Comparison of ENCODE assay signal across 8 mouse cellular contexts in the genomic region with DNA sequence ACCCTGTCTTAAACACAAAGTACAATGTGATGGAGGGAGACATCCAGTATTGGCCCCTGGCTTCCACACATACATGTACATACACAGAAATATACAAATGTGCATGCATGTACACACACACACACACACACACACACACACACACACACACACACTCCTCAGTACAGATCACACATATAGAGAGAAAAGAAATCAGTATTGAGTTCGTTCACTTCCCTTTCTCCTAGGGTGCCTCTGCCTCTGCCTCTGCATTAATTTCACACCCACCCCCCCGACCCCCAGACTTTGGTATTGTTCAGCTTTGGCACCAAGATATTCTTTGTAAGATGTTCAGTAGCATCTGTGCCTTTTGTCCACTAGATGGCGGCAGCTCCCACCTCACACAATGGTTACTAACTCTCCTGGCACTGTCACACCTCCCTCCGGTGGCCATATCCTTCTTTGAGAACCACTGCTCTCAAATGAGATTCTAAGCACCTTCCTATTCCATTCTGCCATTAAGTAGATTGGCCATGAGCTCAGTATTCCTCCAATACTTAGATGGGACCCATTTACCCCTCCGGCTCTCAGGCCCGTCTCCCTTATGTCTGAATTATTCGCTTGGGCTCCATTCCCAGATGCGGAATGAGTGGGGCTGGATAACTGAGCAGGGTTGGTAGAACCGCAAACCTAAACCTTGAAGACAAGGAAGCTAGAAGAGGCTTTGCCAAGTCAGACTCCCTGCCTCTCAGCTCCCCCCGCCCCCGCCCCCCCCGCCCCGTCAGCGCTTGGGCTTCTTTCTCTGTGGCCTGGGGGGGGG. TPM values are rescaled to one million over a fixed set of nuclear protein-coding genes. Genes with fewer than 3 reads are reported as not detected.
DNase-seq lines count a peak whose midpoint lies in the region; TF ChIP-seq lines count a peak whose summit lies in the region.

No protein-coding gene starts in this region.

- intact Hi-C loops in heart, postnatal 14 days (cut with DNase I), result loop anchor here (5.0 kb wide), 1 partner anchor 236 kb away; no protein-coding TSS in a partner anchor

- DNase-seq in adrenal gland, adult (ENCODE audit: inconsistent age in 2 of 2, low spot score in 1 of 2), result peak; percentile 9 to 65
- DNase-seq in adrenal gland, adult 8-10 months, result no peak
- DNase-seq in Muller cell, postnatal 12 days (ENCODE audit: inconsistent ontology term), result peak; percentile 64
- peak; percentile 55 to 65 for DNase-seq in cerebellum, postnatal 36 days
- DNase-seq in heart, postnatal 14 days, result peak; percentile 23 to 53
- DNase-seq in layer of hippocampus, adult 2 months (ENCODE audit: low spot score in 2 of 2), result peak; percentile 23 to 58
- DNase-seq in lung, postnatal 25 days (ENCODE audit: low spot score), result peak; percentile 28
- peak; percentile 9 to 29 for DNase-seq in right cerebral cortex, postnatal 36 days (ENCODE audit: low spot score in 2 of 2)

- 0 out of 2 replicates have a peak overlapping the region, but pooled peaks have one; percentile 9 for H3K4me3 ChIP-seq in layer of hippocampus, adult 2 months

- no peak overlapping the region for H3K27ac ChIP-seq in layer of hippocampus, adult 2 months

- peak; percentile 81 for TF ChIP-seq CTCF in layer of hippocampus, adult 2 months (conservative IDR thresholded peaks at IDR 0.05)

RNA-seq across cellular contexts. Expression of a gene that starts 47.2 kb away (rescaled TPM):
- 1 to 10 TPM; 1.6 to 3.5 (median 2.0) TPM for total RNA-seq in adrenal gland, adult 8-10 months (2022)
- 1 to 10 TPM; 1.6 to 2.2 TPM for total RNA-seq in heart, postnatal 14 days (2021)
- 1 to 10 TPM; 5.4 to 5.7 TPM for total RNA-seq in layer of hippocampus, adult 2 months (2021)
